Mouse (Mus musculus) embryonic facial prominence, embryonic 10.5 days (tissue): ENCODE data around the gene Hsd3b6. TPM values are rescaled to one million over a fixed set of nuclear protein-coding genes. Genes with fewer than 3 reads are reported as not detected.
"Not testable (repeated sequence)": the region's sequence is repeated elsewhere in the genome, so short reads cannot be mapped to it uniquely, and the experiment has no call there.

Experiments
- DNase-seq: peaks from one replicate; pipeline ENCODE4 v3.0.0-alpha.2; 2017; ENCODE audit warnings: low spot score
- H3K27ac ChIP-seq: fragments of 300-500 bp; sonication (generic); replicated peaks from 2 replicates; pipeline ENCODE4 v1.5.1; 2016; ENCODE audit warnings: mild to moderate bottlenecking
- H3K27me3 ChIP-seq: fragments of 300-500 bp; sonication (generic); replicated peaks from 2 replicates; pipeline ENCODE4 v1.6.1; 2016; ENCODE audit warnings: low read depth, mild to moderate bottlenecking; ENCODE audit not compliant: poor library complexity, severe bottlenecking
- H3K36me3 ChIP-seq: fragments of 300-500 bp; sonication (generic); replicated peaks from 2 replicates; pipeline ENCODE4 v1.6.1; 2016; ENCODE audit warnings: mild to moderate bottlenecking, moderate library complexity
- H3K4me1 ChIP-seq: fragments of 300-500 bp; sonication (generic); 2 replicates; pipeline ENCODE4 v1.6.1; 2016
- H3K4me3 ChIP-seq: fragments of 300-500 bp; sonication (generic); 2 replicates; pipeline ENCODE4 v1.5.1; 2016; ENCODE audit warnings: mild to moderate bottlenecking, moderate library complexity
- H3K9me3 ChIP-seq: fragments of 300-500 bp; sonication (generic); 2 replicates; pipeline ENCODE4 v1.6.1; 2016; ENCODE audit warnings: mild to moderate bottlenecking
- WGBS: fragments of 180-500 bp; shearing (Covaris S2); methylation state at CpG from one replicate; pipeline ENCODE4 v1.1.7; 2016; 5-methylcytosine and 5-hydroxymethylcytosine counted together
- polyA plus RNA-seq: library from polyadenylated mRNA; unstranded; fragments of >200 nt; fragmentation: Nextera tagmentation; extraction: Ambion mirVana; gene quantifications from 2 replicates; pipeline ENCODE4 v1.2.1, GENCODE M21; 2016

The Hsd3b6 gene
- polyA plus RNA-seq, result 5.7 and 9.1 TPM in 2 replicates

GRCm38 (mm10) chr3:98814101-98814670 is at the start of gene Hsd3b6:
Hsd3b6 (minus strand) TSS chr3:98814443.
- no peak for DNase-seq
- Histone ChIP-seq H3K27ac (no peak within 1 kb of the TSS), H3K36me3 (no peaks in the 10 kb centered on the region), H3K27me3 (no peaks in the 10 kb centered on the region), H3K4me1 (no peaks in the 10 kb centered on the region), H3K4me3 (no peak within 1 kb of the TSS), H3K9me3 (no peaks in the 10 kb centered on the region)
- WGBS, result 75% methylated on average over 6 of the region's 6 CpGs

- H3K27ac ChIP-seq, result no peak overlapping the region
- H3K4me1 ChIP-seq, result no peaks in the 10 kb centered on the region
- no peaks in the 10 kb centered on the region for H3K36me3 ChIP-seq
- H3K27me3 ChIP-seq, result no peaks in the 10 kb centered on the region
- DNase-seq, result no peak
- no peaks in the 10 kb centered on the region for H3K9me3 ChIP-seq
- WGBS, result 94% methylated on average over 1 of the region's 1 CpGs
- H3K4me3 ChIP-seq, result no peak overlapping the region
Observed at GRCm38 (mm10) chr3:98862800-98863199, 48.6 kb upstream of the Hsd3b6 start.

- no peak for DNase-seq
- Histone ChIP-seq H3K27ac (no peak within 1 kb of the TSS), H3K27me3 (no peaks in the 10 kb centered on the region), H3K4me3 (no peak within 1 kb of the TSS), H3K36me3 (no peaks in the 10 kb centered on the region), H3K9me3 (no peaks in the 10 kb centered on the region), H3K4me1 (no peaks in the 10 kb centered on the region)
- WGBS, result 82% methylated on average over 3 of the region's 3 CpGs
Observed at GRCm38 (mm10) chr3:98859576-98859975, 45.3 kb upstream of the Hsd3b6 start, which contains the start of gene Hsd3b1. Hsd3b1 (minus strand) TSS chr3:98859794.

GRCm38 (mm10) chr3:98858051-98858450 is 43.8 kb upstream of the Hsd3b6 start:
- Histone ChIP-seq H3K27me3 (no peaks in the 10 kb centered on the region), H3K36me3 (no peaks in the 10 kb centered on the region), H3K4me1 (no peaks in the 10 kb centered on the region), H3K9me3 (no peaks in the 10 kb centered on the region), H3K4me3 (no peak overlapping the region), H3K27ac (no peak overlapping the region)
- DNase-seq, result no peak
- 89% methylated on average over 2 of the region's 2 CpGs for WGBS

GRCm38 (mm10) chr3:98856892-98857291 is 42.6 kb upstream of the Hsd3b6 start:
- Histone ChIP-seq H3K4me1 (no peaks in the 10 kb centered on the region), H3K9me3 (no peaks in the 10 kb centered on the region), H3K27ac (no peak overlapping the region), H3K4me3 (no peak overlapping the region), H3K36me3 (no peaks in the 10 kb centered on the region), H3K27me3 (no peaks in the 10 kb centered on the region)
- WGBS, result 44% methylated on average over 1 of the region's 1 CpGs
- DNase-seq, result no peak

GRCm38 (mm10) chr3:98855160-98855559 is 40.9 kb upstream of the Hsd3b6 start:
- no peak for DNase-seq
- no peaks in the 10 kb centered on the region for H3K9me3 ChIP-seq
- H3K4me1 ChIP-seq, result no peaks in the 10 kb centered on the region
- H3K27me3 ChIP-seq, result no peaks in the 10 kb centered on the region
- H3K36me3 ChIP-seq, result no peaks in the 10 kb centered on the region
- H3K27ac ChIP-seq, result no peak overlapping the region
- no peak overlapping the region for H3K4me3 ChIP-seq
- WGBS, result 90% methylated on average over 3 of the region's 3 CpGs

- WGBS, result 51% methylated on average over 1 of the region's 1 CpGs
- no peaks in the 10 kb centered on the region for H3K36me3 ChIP-seq
- no peak overlapping the region for H3K27ac ChIP-seq
- no peaks in the 10 kb centered on the region for H3K9me3 ChIP-seq
- H3K4me1 ChIP-seq, result no peaks in the 10 kb centered on the region
- DNase-seq, result no peak
- no peak overlapping the region for H3K4me3 ChIP-seq
- no peaks in the 10 kb centered on the region for H3K27me3 ChIP-seq
Observed at GRCm38 (mm10) chr3:98853685-98854084, 39.4 kb upstream of the Hsd3b6 start.

- Histone ChIP-seq H3K27ac (no peak overlapping the region), H3K36me3 (no peaks in the 10 kb centered on the region), H3K27me3 (no peaks in the 10 kb centered on the region), H3K4me1 (no peaks in the 10 kb centered on the region), H3K4me3 (no peak overlapping the region), H3K9me3 (no peaks in the 10 kb centered on the region)
- DNase-seq, result no peak
- WGBS, result 89% methylated on average over 3 of the region's 3 CpGs
Observed at GRCm38 (mm10) chr3:98853051-98853450, 38.8 kb upstream of the Hsd3b6 start.

- Histone ChIP-seq H3K9me3 (no peaks in the 10 kb centered on the region), H3K27me3 (no peaks in the 10 kb centered on the region), H3K36me3 (no peaks in the 10 kb centered on the region), H3K4me1 (no peaks in the 10 kb centered on the region), H3K4me3 (no peak overlapping the region), H3K27ac (no peak overlapping the region)
- DNase-seq, result no peak
- WGBS, result 90% methylated on average over 6 of the region's 6 CpGs
Observed at GRCm38 (mm10) chr3:98852631-98853030, 38.4 kb upstream of the Hsd3b6 start.

GRCm38 (mm10) chr3:98851853-98852252 is 37.6 kb upstream of the Hsd3b6 start:
- Histone ChIP-seq H3K9me3 (no peaks in the 10 kb centered on the region), H3K27me3 (no peaks in the 10 kb centered on the region), H3K4me1 (no peaks in the 10 kb centered on the region), H3K36me3 (no peaks in the 10 kb centered on the region), H3K27ac (no peak overlapping the region), H3K4me3 (no peak overlapping the region)
- DNase-seq, result no peak
- 80% methylated on average over 2 of the region's 2 CpGs for WGBS

- H3K27ac ChIP-seq, result no peak overlapping the region
- no peak overlapping the region for H3K4me3 ChIP-seq
- no peaks in the 10 kb centered on the region for H3K27me3 ChIP-seq
- no peaks in the 10 kb centered on the region for H3K9me3 ChIP-seq
- no peaks in the 10 kb centered on the region for H3K4me1 ChIP-seq
- no peaks in the 10 kb centered on the region for H3K36me3 ChIP-seq
- 85% methylated on average over 5 of the region's 5 CpGs for WGBS
- DNase-seq, result no peak
Observed at GRCm38 (mm10) chr3:98850262-98850661, 36.0 kb upstream of the Hsd3b6 start.

GRCm38 (mm10) chr3:98848898-98849297 is 34.7 kb upstream of the Hsd3b6 start:
- no peak overlapping the region for H3K27ac ChIP-seq
- WGBS, result 85% methylated on average over 1 of the region's 1 CpGs
- no peak overlapping the region for H3K4me3 ChIP-seq

GRCm38 (mm10) chr3:98812653-98813052 is 1.6 kb downstream of the Hsd3b6 start:
- not testable (repeated sequence) for DNase-seq, H3K9me3 ChIP-seq, H3K36me3 ChIP-seq, H3K27ac ChIP-seq, H3K4me3 ChIP-seq, H3K4me1 ChIP-seq, H3K27me3 ChIP-seq
- WGBS, result 87% methylated on average over 6 of the region's 6 CpGs

More at GRCm38 (mm10) chr3:98848898-98849297, 34.7 kb upstream of the Hsd3b6 start:
- H3K4me1 ChIP-seq, result no peaks in the 10 kb centered on the region
- H3K27me3 ChIP-seq, result no peaks in the 10 kb centered on the region
- DNase-seq, result no peak
- H3K9me3 ChIP-seq, result no peaks in the 10 kb centered on the region
- H3K36me3 ChIP-seq, result no peaks in the 10 kb centered on the region
